Mouse (Mus musculus): ENCODE measurements around the gene Efcab7.

GRCm38 (mm10) chr4:99944606-99945005 lies 115.6 kb downstream of the Efcab7 start:
- TF ChIP-seq POLR2A (IDR thresholded peaks at IDR 0.05; ENCODE audit: insufficient read depth, low read length) (no peak), CTCF (IDR thresholded peaks at IDR 0.05; ENCODE audit: low read depth, low read length) (no peak), EP300 (IDR thresholded peaks at IDR 0.05; ENCODE audit: insufficient read depth, low read depth, low read length) (no peak)

All from ES-Bruce4 (cell line).